Comparison of ENCODE assay signal across 9 mouse cellular contexts in the genomic region with DNA sequence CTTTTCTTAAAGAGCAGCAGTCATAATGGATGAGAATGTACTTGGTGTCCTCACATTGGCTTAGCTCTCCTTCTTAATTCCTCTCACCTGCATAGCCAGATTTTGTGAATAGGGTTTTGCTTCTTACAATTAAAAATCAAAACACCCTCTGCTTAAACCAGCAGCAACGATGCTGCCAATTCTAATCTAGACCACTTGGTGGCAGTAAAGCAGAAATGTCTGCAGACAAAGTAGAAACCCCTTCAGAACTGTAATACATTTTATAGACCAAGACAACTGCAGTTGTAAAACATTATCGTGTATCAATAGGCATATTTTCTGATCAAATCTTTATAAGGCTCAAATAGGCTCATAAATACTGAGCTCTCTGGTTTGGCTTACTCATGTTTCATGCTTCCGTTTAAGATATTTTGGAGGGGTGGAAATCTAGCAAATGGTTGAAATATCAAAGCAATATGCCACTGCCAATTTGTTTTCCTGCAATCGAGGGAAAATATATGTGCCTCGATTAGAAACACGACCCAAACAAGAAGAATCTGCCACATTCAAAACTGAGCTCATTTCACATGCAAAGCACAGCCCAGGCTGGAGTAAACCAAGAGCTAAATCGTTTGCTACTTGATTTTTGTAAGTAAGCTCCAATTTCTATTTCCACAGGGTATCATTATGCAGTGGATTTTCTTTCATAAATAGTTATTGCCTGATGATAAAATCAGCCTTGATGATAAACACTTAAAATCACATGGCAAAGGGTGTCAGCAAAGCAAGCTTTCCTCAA. TPM values are rescaled to one million over a fixed set of nuclear protein-coding genes. Genes with fewer than 3 reads are reported as not detected.
DNase-seq lines count a peak whose midpoint lies in the region.
"Had no signal": no experiment of that assay in that cellular context is flagged by ENCODE, and none has a peak within 500 bp of the region (broad histone marks: within the 10 kb centered on the region; RNA-seq: fewer than 3 reads in every experiment).

No protein-coding gene starts in this region.

- DNase-seq in heart, postnatal 4 days, result peak; percentile 32
- DNase-seq in heart, adult 11 months, result no peak
- DNase-seq in R1 (ENCODE audit: low read depth, low spot score), result peak; percentile 39
- peak; percentile 17 for DNase-seq in fibroblast of lung, adult 2 months (ENCODE audit: low read depth)
- DNase-seq in left cerebral cortex, adult 11 months (ENCODE audit: low spot score), result peak; percentile 16
- DNase-seq in retina, postnatal 1 day, result peak; percentile 58
- DNase-seq in urinary bladder, postnatal 25 days (ENCODE audit: low spot score), result no peak
- no peak for DNase-seq in thymus, postnatal 0 days (ENCODE audit: low spot score)

RNA-seq across cellular contexts. Expression of gene Gm12695, which starts 14.6 kb away (rescaled TPM):
- not detected for total RNA-seq in heart, postnatal 4 days (2021)
- polyA plus RNA-seq in thymus, postnatal 0 days (2015; fragmentation: Nextera tagmentation; extraction: Ambion mirVana), result 0.09 TPM in 1 of 2 replicates, not detected in the other
- polyA plus RNA-seq: midbrain, embryonic 12.5 days had no signal

Comparison
In these comparisons a context has a peak if more than half of its experiments do, and no peak if none do; other contexts are left out.
1. DNase-seq: peak in heart, postnatal 4 days (single experiment), R1 (single experiment), fibroblast of lung, adult 2 months (single experiment), left cerebral cortex, adult 11 months (single experiment) and retina, postnatal 1 day (single experiment); none in heart, adult 11 months (single experiment), urinary bladder, postnatal 25 days (single experiment) and thymus, postnatal 0 days (single experiment).